Mouse (Mus musculus): ENCODE results near the gene Zfp628. TPM values are rescaled to one million over a fixed set of nuclear protein-coding genes. Genes with fewer than 3 reads are reported as not detected.
A peak's percentile ranks its signal among the peaks of the same experiment; 100 is the strongest.

Zfp628 gene
- total and polyA plus RNA-seq, 3 experiments, result 6.8 to 9.4 (median 7.5) TPM

GRCm38 (mm10) chr7:4922508-4922907 is 7.5 kb downstream of the Zfp628 start:
- Histone ChIP-seq H3K4me1 (ENCODE audit: control insufficient read depth, insufficient read depth, low read length) (peaks cover 15% of the 10 kb centered on the region), H3K27me3 (ENCODE audit: control insufficient read depth, insufficient read depth, low read length) (no peaks in the 10 kb centered on the region), H3K9ac (ENCODE audit: low read depth, low read length) (peak overlapping the region; percentile 46), H3K79me2 (replicated peaks; ENCODE audit: control insufficient read depth, insufficient read depth, low read length) (no peaks in the 10 kb centered on the region), H3K36me3 (ENCODE audit: control insufficient read depth, insufficient read depth, low read length) (no peaks in the 10 kb centered on the region), H3K27ac (peak overlapping the region; percentile 68; the same call in 1 of the 2 replicates), H3K4me3 (peak overlapping the region; percentile 49)
- TF ChIP-seq CTCF (IDR thresholded peaks at IDR 0.05) (no peak), POLR2A (IDR thresholded peaks at IDR 0.05; ENCODE audit: insufficient read depth, low read depth, low read length) (no peak), EP300 (IDR thresholded peaks at IDR 0.05; ENCODE audit: insufficient read depth, low read depth, low read length) (no peak)
- DNase-seq, result peak; percentile 71 to 75
- under 1% methylated on average over 14 of the region's 14 CpGs for WGBS
- intact Hi-C loops (cut with DNase I), result no loop called here

- Histone ChIP-seq H3K4me3 (peak overlapping the region; percentile 49), H3K27ac (peak overlapping the region; percentile 68), H3K79me2 (replicated peaks; ENCODE audit: control insufficient read depth, insufficient read depth, low read length) (no peaks in the 10 kb centered on the region), H3K27me3 (ENCODE audit: control insufficient read depth, insufficient read depth, low read length) (no peaks in the 10 kb centered on the region), H3K36me3 (ENCODE audit: control insufficient read depth, insufficient read depth, low read length) (no peaks in the 10 kb centered on the region), H3K9ac (ENCODE audit: low read depth, low read length) (peak overlapping the region; percentile 46), H3K4me1 (ENCODE audit: control insufficient read depth, insufficient read depth, low read length) (peaks cover 15% of the 10 kb centered on the region)
- peak; percentile 41 to 44 for DNase-seq
- TF ChIP-seq CTCF (IDR thresholded peaks at IDR 0.05), result peak; percentile 54
- no peak for TF ChIP-seq POLR2A (IDR thresholded peaks at IDR 0.05; ENCODE audit: insufficient read depth, low read depth, low read length)
- intact Hi-C loops (cut with DNase I), result no loop called here
- 5% methylated on average over 14 of the region's 14 CpGs for WGBS
Observed at GRCm38 (mm10) chr7:4922931-4923565, 8.0 kb downstream of the Zfp628 start.

DNA sequence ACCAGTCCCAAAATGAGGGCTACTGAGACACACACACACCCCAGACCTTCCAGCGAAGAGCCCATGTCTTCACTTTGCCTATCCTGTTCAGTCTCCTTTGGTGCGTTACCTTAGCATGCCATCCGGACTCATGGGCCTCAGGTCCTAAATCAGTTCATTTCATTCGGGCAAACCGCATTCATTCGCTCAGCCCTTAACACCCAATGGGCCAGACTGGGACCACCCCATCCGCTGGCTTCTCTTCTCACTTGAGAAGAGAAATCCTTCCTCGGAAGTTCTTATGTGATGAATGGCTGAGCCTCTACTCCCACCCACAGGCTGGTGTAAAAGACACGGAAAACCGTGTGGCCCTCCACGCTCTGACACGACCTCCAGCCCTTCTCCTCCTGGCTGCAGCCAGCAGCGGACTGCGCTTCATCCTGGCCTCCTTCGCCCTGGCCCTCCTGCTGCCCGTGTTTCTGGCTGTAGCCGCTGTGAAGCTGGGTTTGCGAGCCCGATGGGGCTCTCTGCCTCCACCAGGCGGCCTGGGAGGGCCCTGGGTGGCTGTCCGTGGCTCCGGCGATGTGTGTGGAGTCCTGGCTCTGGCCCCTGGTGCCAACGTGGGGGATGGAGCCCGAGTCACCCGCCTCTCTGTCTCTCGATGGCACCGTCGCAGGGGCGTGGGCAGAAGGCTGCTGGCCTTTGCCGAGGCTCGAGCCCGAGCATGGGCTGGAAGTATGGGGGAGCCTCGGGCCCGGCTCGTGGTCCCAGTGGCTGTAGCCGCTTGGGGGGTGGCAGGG is 8.8 kb downstream of the Zfp628 start:
- WGBS, result 10% methylated on average over 37 of the region's 37 CpGs
- Histone ChIP-seq H3K4me1 (ENCODE audit: control insufficient read depth, insufficient read depth, low read length) (peaks cover 15% of the 10 kb centered on the region), H3K36me3 (ENCODE audit: control insufficient read depth, insufficient read depth, low read length) (no peaks in the 10 kb centered on the region), H3K4me3 (peak overlapping the region; percentile 18; the same call in 1 of the 2 replicates), H3K9ac (ENCODE audit: low read depth, low read length) (peak overlapping the region; percentile 44), H3K27me3 (ENCODE audit: control insufficient read depth, insufficient read depth, low read length) (no peaks in the 10 kb centered on the region), H3K79me2 (replicated peaks; ENCODE audit: control insufficient read depth, insufficient read depth, low read length) (no peaks in the 10 kb centered on the region), H3K27ac (peak overlapping the region; percentile 68)
- intact Hi-C loops (cut with DNase I), result no loop called here
- DNase-seq, result peak; percentile 67
- TF ChIP-seq POLR2A (IDR thresholded peaks at IDR 0.05; ENCODE audit: insufficient read depth, low read depth, low read length), result no peak
- TF ChIP-seq EP300 (IDR thresholded peaks at IDR 0.05; ENCODE audit: insufficient read depth, low read depth, low read length), result no peak
- TF ChIP-seq CTCF (IDR thresholded peaks at IDR 0.05), result peak; percentile 66

GRCm38 (mm10) chr7:4924483-4924882 is 9.5 kb downstream of the Zfp628 start:
- Histone ChIP-seq H3K27ac (peak overlapping the region; percentile 68), H3K9ac (ENCODE audit: low read depth, low read length) (peak overlapping the region; percentile 44; the same call in 1 of the 2 replicates), H3K79me2 (replicated peaks; ENCODE audit: control insufficient read depth, insufficient read depth, low read length) (no peaks in the 10 kb centered on the region), H3K4me1 (ENCODE audit: control insufficient read depth, insufficient read depth, low read length) (peaks cover 15% of the 10 kb centered on the region), H3K27me3 (ENCODE audit: control insufficient read depth, insufficient read depth, low read length) (no peaks in the 10 kb centered on the region), H3K4me3 (no peak overlapping the region), H3K36me3 (ENCODE audit: control insufficient read depth, insufficient read depth, low read length) (no peaks in the 10 kb centered on the region)
- intact Hi-C loops (cut with DNase I), result no loop called here
- under 1% methylated on average over 4 of the region's 4 CpGs for WGBS
- TF ChIP-seq EP300 (IDR thresholded peaks at IDR 0.05; ENCODE audit: insufficient read depth, low read depth, low read length) (no peak), CTCF (IDR thresholded peaks at IDR 0.05) (no peak), POLR2A (IDR thresholded peaks at IDR 0.05; ENCODE audit: insufficient read depth, low read depth, low read length) (0 out of 2 replicates have a peak, but pooled peaks have one; percentile 20)
- DNase-seq, result no peak

DNA sequence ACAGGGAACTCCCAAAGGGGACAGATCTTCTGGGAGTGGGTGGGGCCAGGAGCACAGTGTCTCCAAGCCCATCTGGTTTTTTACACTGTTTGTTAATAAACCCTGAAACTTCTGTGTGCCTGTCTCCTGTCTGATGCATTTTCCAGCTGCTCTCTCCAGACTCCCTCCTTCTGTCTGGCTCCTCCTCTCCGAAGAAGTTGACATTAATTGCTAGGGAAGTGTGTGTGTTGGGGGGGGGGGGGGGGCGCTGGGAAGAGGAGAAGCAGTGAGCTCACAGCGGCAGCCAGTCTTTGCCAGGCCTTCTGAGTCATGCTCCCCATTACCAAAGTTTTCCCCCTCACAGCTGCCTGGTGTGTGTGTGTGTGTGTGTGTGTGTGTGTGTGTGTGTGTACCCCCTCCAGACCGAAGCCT is 9.9 kb downstream of the Zfp628 start:
- WGBS, result 9% methylated on average over 4 of the region's 4 CpGs
- Histone ChIP-seq H3K36me3 (ENCODE audit: control insufficient read depth, insufficient read depth, low read length) (no peaks in the 10 kb centered on the region), H3K27me3 (ENCODE audit: control insufficient read depth, insufficient read depth, low read length) (no peaks in the 10 kb centered on the region), H3K9ac (ENCODE audit: low read depth, low read length) (no peak overlapping the region), H3K79me2 (replicated peaks; ENCODE audit: control insufficient read depth, insufficient read depth, low read length) (no peaks in the 10 kb centered on the region), H3K4me1 (ENCODE audit: control insufficient read depth, insufficient read depth, low read length) (peaks cover 15% of the 10 kb centered on the region), H3K4me3 (no peak overlapping the region), H3K27ac (peak overlapping the region; percentile 68)
- TF ChIP-seq EP300 (IDR thresholded peaks at IDR 0.05; ENCODE audit: insufficient read depth, low read depth, low read length) (peak; percentile 49; the same call in 1 of the 2 replicates), CTCF (IDR thresholded peaks at IDR 0.05) (no peak)
- intact Hi-C loops (cut with DNase I), result no loop called here
- peak; percentile 65 to 78 for DNase-seq

Data from heart, adult 2 months (tissue).